Mouse (Mus musculus) MEL (cell line): Measurements from ENCODE around the gene Trp53i13.

Experiments
- CTCF ChIP-seq, 3 experiments: IDR thresholded peaks in 2 of 3; conservative IDR thresholded peaks in 1 of 3; 2 replicates each; pipeline ENCODE4 v1.5.1; 2011 to 2012; ENCODE audit warnings: low read length in 3 of 3, low read depth in 2 of 3, mild to moderate bottlenecking in 2 of 3, improper control_type of control experiment in 1 of 3, inconsistent platforms in 1 of 3, mixed read lengths in 1 of 3, moderate library complexity in 1 of 3; ENCODE audit not compliant: control insufficient read depth in 1 of 3, insufficient read depth in 1 of 3, poor library complexity in 1 of 3, severe bottlenecking in 1 of 3
- EP300 ChIP-seq, 2 experiments: IDR thresholded peaks; 2 replicates each; pipeline ENCODE4 v1.6.1; 2011; ENCODE audit warnings: improper control_type of control experiment in 2 of 2, low read length in 2 of 2, low read depth in 1 of 2, mild to moderate bottlenecking in 1 of 2

- peak; percentile 52 to 62; a peak in 2 of 4 replicates for TF ChIP-seq EP300 (IDR thresholded peaks at IDR 0.05; ENCODE audit: low read depth in 1 of 2, low read length in 2 of 2)
- TF ChIP-seq CTCF (IDR thresholded peaks at IDR 0.05 in 2 of 3, conservative IDR thresholded peaks at IDR 0.05 in 1 of 3; ENCODE audit: control insufficient read depth in 1 of 3, insufficient read depth in 1 of 3, low read depth in 2 of 3, low read length in 3 of 3, poor library complexity in 1 of 3, severe bottlenecking in 1 of 3) = no peak
Measured at GRCm38 (mm10) chr11:77529644-77530043, 13.9 kb upstream of the Trp53i13 start.
